Mouse (Mus musculus) adrenal gland, adult (tissue): ENCODE data around the gene Chrna1.

ENCODE experiments used
- DNase-seq, 2 experiments: peaks; one replicate each; pipeline ENCODE4 v3.0.0; 2022 to 2023; ENCODE audit warnings: low spot score in 1 of 2; ENCODE audit not compliant: inconsistent age in 2 of 2

Chrna1 gene

DNA sequence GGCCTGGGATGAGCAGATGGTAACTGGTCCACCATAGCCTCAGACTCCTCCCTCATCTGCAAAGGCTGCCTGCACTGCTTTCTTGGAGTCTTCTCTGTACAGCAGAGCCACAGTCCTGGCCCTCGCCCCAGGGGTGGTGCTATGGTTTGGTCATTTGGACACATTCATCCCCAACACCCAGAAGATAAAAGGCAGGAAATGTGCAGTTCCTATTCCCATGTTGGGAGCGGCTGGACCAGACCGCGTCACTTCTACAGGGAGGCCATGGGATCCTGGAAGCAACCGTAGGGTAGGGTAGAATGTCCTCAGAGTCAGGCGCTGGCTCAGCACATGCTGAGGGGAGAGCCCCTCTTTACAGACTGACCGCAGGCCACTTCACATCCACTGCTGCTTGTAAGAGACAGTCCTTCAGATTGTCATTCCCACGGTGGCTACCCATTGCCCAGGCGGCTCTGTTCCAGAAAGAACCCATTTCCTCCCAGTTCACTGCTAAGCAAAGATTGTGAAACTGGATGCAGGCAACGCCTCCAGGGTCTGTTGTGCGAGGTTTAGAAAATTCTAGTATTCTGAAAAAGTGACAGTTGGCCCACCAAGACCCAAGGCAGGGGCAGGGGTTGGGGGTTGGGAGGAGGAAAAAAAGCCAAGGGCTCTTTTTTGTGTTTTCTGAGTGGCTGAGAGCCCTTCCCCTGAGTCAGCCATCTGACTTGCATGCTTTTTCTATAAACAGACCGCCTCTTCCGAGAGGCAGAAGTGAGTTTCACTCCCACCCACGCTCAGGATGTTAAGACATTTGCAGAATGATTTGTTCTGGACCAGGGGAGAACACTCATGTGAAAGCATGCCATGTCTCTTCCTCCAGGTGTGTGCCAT is 12.3 kb upstream of the Chrna1 start:
- DNase-seq: peak; percentile 51 to 71

DNA sequence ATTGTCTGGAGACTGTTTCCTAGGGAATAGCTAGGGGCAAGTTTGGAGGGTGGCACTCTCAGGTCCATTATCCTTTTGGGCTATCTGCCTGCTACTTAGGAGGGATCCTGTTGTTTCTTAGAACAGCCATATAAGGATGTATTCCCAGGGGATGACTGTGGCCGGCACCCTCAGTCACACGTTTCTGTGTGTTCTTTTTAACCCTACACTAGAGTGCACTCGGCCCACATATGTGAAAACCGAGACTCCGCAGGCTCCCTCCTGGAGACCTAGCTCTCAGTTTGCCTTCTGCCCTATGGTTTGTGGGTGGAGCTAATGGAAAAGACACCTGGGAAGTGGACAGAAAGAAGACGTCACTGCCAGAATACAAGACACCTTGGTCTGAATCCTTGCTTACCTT is 11.1 kb upstream of the Chrna1 start:
- DNase-seq: no peak

GRCm38 (mm10) chr2:73590106-73590505 is 10.0 kb upstream of the Chrna1 start:
- no peak for DNase-seq

DNA sequence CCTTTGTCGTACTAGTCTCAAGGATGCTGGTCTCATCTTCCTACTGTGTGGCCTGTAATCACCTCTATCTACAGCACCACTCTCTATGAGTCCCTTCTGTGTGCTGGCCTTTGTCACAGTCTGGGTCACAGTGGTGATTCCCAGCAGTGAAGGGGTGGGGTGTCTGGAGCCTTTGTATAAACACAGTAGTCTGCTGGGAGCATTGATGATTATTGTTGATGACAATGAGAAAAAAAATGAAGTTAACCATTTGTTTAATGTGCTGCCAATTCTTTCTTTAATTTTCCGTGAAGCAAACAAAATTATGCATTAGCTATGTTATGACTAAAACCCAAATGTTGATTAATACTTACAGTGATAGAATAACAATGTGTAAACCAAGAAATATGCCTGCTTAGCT is 8.8 kb upstream of the Chrna1 start:
- no peak for DNase-seq

DNA sequence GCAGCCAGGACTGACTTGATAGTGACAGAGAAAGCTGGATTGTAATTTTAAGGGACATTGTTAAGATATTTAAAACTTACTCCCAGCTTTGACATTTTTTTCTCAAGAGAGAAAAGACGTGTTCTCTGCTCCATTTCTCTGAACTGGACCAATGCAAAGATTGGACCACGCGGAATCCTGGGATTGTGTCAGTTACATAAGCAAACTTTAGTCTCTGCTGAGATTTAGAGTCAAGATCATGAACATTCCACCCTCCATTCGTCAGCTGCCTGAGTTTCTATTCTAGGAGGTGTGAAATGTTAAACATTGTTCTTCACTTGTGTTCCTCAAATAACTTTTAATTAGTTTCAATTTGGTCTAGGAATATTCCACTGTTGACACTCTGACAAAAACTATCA is 7.0 kb upstream of the Chrna1 start:
- DNase-seq: peak in 1 of 2 experiments; percentile 37

DNA sequence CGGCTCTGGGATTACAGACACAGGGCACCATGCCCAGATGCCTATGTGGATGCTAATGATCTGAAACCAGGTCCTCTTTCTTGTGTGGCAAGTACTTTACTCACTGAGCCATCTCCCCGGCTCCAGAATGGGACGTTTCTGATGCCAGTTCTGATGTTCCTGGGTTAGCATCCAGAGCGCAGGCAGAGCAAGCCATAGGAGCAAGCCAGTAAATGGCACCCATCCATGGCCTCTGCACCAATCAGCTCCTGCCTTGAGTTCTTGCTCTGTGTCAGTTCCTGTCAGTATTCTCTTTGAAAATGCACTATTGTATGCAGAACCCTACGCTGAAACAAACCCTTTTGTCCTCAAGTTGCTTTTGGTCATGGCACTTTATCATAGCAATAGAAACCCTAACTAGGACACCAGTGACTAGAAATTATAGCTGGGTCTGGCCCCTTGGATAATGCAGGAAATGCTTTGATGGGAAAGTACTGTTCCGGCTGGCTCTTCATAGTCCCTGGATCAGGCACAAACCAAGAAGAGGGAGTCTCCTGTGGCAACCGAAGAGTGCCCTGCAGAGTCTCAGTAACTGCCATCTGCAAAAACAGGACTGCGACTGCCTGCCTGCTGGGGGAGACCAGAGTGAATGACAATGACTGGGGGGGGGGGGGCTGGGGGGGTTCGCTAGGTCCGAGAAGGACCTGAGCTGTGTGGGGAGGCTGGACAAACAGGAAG is 6.4 kb upstream of the Chrna1 start:
- DNase-seq: peak in 1 of 2 experiments; percentile 52

DNA sequence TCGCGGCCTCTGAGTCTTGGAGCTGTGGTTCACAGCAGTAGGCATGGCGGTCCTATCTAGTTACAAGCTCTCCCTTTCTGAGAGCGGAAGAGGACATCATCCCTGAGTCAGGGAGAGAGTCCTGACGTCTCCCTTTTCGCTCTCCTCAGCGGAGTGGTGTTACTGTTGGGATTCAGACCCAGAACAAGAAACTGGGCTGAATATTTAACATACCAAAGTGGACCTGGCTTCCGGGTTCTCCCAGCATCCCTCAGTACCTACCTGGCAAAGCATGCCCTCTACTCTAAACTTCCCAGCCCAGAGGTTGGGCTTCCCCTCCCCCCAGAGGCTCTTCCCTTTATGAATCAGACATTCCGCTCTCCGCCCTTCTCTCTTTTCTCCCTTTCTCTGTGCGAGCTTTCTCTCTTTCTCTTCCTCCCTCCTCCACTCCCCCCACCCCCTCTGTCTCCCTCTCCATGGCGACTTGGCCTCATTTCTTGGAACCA is 5.3 kb upstream of the Chrna1 start:
- DNase-seq: peak in 1 of 2 experiments; percentile 86

DNA sequence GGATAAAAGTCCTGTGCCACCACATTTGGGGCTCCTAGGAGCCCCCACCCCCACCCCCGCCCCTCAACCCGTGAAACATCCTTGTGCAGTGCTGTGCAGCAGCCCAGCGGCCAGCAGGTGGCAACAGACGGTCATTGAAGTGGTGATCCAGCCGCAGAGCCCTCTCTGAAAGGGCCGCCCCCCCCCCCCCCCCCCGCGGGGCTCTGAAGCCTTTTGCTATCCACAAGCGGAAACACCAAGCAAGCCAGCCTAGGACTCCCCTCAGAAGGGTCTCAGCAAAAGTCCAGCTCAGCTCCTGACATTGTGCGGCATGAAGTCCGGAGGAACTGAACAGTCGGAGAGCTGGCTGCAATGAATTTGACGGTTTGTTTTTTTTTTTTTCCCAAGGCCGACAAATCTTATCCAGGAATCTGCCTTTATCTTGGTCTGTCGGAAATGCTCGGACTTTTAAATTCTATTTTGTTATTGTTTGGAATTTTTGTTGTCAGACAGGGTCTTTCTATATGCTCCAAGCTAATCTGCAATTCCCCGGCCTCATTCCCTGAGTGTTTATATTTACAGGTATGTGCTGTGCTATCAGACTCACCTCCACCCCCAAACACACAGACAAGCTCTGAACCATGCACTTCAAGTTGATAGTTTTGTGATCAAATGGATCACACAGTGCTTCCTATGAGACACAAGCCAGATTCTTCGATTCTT is 4.7 kb upstream of the Chrna1 start:
- DNase-seq: peak; percentile 74 to 87

GRCm38 (mm10) chr2:73580720-73581119 is 582 bp upstream of the Chrna1 start:
- DNase-seq: no peak

- DNase-seq: no peak
These were observed 970 bp downstream of the Chrna1 start for GRCm38 (mm10) chr2:73579168-73579567.

- no peak for DNase-seq
These were observed 5.7 kb downstream of the Chrna1 start for GRCm38 (mm10) chr2:73574418-73574817.

GRCm38 (mm10) chr2:73573556-73573955 is 6.6 kb downstream of the Chrna1 start:
- no peak for DNase-seq

DNA sequence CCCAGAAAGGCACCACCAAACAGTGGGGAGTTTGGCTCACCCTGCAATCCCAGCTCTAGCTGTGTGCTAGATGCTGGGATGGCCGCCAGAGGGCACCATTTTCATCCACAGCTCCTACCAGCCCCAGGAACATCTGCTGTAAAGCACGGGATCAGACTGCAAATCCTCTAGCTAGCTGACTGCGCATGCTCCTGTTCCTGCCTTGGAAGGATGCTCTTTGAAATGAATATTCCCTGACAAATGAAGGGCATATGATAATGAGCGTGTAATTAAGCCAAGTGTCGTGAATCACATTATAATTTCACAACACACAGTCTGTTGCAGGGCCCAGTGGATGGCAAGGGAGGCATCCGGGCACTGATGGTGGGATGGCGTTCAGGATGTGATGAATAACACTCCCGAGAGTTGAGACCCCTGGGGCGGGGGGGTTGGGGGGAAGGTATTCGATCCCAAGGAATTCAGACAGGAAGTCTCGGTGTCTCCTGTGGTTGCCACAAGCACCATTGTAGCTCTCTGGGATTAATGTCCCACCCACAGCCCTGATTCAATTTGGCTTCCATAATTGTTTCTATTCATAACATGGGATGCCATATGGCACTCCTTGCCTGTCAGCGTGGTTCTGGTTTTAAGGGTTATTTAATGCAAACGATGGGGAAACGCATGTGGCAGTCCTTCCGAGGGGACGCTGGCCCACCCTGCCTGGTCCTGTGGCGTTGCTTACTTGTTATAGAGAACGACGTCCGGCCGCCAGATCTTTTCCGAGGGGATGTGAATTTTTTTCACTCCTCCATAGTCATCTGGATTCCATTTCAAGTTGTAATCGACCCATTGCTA is 7.4 kb downstream of the Chrna1 start:
- peak; percentile 67 to 88 for DNase-seq

DNA sequence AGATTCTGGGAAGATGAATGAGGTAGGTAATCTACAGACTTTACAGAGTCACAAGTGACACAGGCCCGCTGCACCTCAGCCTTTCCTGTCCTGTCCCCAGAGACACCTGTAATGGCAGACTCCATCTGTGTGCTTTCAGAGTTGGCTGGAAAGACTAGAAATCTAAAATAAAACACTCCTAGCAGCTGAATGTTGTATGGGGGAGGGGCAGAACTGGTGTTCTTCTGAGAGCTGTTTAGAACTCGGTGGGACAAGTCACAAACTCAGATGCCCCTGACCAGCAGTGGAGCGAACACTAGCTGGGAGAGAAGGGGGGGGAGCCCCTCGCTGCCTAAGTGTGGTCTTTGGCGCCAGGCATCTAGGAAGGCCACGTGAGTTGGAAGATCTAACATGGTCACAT is 8.2 kb downstream of the Chrna1 start:
- DNase-seq: no peak

- DNase-seq: no peak
These were observed 8.8 kb downstream of the Chrna1 start for GRCm38 (mm10) chr2:73571304-73571703.

DNA sequence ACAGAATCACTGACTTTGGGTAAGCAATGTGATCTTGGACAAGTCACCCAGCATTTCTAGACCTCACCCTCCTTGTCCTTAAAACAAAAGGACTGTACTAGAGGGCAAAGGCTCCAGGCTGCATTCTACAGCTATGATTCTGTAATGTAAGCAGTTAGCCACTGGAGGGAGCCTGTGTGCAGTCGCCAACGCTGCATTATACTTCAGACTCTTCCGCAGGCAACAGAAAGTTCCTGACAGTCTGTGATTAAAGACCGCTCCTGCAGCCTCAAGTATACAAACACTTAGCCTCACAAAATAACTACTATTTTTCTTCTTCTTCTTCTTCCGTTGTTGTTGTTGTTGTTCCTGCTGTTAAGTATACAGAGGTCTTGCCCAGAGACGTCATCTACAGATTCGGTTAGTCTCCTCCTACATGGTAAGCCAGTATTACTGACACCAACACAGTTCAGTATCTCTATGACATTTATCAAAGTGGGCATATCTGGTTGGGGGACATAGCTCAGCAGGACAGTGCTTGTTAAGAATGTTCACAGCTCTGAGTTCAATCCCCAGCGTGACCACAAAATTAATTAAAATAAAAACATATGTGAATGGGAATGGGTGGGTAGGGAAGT is 13.0 kb downstream of the Chrna1 start:
- peak; percentile 54 to 89 for DNase-seq

GRCm38 (mm10) chr2:73566162-73566561 is 14.0 kb downstream of the Chrna1 start:
- DNase-seq: peak in 1 of 2 experiments; percentile 49

DNA sequence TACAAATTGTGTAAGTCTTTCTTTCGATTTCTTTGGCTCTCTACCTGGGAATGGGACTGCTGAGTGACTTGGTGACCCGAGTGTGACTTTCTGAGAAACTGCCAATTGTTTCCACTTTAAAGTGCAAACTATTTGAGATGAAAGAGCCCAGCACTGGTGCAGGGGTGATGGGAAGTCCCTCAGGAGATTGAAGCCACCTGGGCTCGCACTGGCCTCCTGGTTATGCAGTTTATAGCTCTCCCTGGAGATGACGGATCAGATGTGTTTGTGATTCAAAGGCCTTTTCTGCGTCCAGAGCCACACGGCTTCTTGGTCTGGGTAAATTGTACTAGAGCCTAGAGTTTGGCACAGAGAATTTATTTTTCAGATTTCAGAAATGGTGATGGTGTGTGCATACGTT is 16.4 kb downstream of the Chrna1 start:
- DNase-seq: no peak

- DNase-seq: no peak
These were observed 17.5 kb downstream of the Chrna1 start for GRCm38 (mm10) chr2:73562656-73563055.

- DNase-seq: peak in 1 of 2 experiments; percentile 62
These were observed 18.5 kb downstream of the Chrna1 start for GRCm38 (mm10) chr2:73561665-73562063.
